Mouse (Mus musculus): Measurements from ENCODE around the gene Abhd17b. TPM values are rescaled to one million over a fixed set of nuclear protein-coding genes. Genes with fewer than 3 reads are reported as not detected.

Abhd17b gene
- 40.0 and 45.4 TPM in 2 replicates for polyA plus RNA-seq (2015; fragmentation: Nextera tagmentation; extraction: Ambion mirVana)

DNA sequence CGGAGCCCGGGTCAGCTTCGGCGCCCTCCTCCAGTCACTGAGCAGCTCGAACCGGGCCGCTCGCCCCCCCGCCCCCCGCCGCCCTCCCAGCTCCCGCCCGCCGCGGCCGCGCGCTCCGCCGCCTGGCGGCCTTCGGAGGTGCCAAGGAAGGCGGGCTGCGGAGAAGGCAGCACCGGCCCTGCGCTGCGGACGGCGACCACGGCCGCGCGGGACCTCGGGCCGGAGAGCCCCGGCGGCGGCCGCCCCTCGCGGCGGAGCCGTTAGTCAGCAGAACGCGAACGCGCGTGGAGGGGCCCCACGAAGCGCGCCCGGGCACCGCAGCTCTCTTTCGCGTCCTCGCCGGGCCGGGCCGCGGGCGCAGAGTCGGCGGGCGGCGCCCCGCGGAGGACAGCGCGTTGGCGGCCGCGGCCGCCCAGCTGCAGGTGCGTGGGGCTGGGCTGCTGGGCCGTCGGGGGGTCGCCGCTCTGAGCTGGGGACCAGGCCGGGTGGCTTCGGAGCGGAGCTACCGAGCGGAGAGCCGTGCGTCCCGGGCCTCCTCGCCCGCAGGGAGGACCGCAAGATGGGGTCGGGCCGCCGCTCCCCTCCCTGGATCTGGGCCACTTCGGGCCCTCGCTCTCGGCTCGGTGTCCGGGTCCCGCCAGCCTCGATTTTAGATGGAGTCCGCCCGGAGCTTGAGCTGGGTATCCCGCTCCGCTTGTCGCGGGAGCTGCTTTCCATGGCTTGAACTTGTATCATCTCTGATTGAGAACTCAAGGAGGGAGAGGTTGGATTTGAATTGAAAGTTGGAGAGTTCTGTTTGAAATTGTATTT is at the start of gene Abhd17b:
Abhd17b (plus strand) TSS at position 14 of the 810 bp plus-strand sequence.

DNA sequence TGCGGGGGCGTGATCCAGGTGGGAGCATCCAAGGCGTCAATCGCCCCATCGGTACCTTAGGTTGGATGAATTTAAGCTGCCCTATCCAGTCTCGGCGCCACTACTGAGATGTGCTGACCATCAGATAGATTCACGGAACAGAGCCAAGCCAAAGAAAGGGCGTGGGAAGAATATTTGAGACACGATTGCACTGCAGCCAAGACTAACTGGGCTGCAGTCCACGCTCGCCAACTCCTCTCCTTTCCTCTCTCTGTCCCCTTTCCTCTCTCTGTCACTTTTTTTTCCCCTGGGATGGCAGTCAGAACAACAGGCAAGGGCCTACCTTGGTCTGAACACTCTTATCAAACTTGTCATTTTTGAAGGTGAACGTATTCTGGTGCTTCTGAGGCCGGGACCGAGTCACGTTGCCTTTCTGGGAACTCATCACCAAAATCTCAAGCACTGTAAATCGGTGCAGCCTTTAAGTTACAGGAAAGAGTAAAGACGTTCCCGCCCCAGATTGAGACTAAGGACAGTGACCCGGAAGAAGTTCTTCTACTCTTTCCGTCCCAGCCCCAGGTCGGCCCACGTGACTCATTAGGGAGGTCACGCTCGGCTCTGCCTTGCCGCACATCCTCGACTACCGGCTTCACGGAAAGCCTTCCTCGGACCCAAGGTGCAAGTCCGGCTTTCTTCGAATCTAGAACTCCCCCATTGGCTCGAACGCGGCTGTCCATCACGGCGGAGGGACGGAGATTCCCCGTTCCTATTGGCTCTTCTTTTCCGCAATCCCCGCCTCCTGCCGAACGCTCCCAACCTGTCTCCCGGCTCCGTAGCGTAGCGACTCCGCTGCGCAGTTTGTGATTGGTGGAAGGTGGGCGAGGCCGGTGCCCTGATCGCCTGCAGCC is 457 bp upstream of the Abhd17b start, which contains the start of gene 1110059E24Rik:
1110059E24Rik (minus strand) TSS at position 692 of the 887 bp plus-strand sequence.

Other genes starting within 250 kb of the Abhd17b start
- 0.26 and 0.88 TPM in 2 replicates for gene Gda, start 179.7 kb upstream of the Abhd17b start, polyA plus RNA-seq (2015; fragmentation: Nextera tagmentation; extraction: Ambion mirVana)
- 28.2 and 28.8 TPM in 2 replicates for gene 1110059E24Rik, start 209 bp upstream of the Abhd17b start, polyA plus RNA-seq (2015; fragmentation: Nextera tagmentation; extraction: Ambion mirVana)
- 9.8 and 10.0 TPM in 2 replicates for gene Cemip2, start 125.2 kb downstream of the Abhd17b start, polyA plus RNA-seq (2015; fragmentation: Nextera tagmentation; extraction: Ambion mirVana)

All from skeletal muscle tissue, postnatal 0 days (tissue).